Comparison of ENCODE assay signal across 10 mouse cellular contexts in genomic region chr3:96602704-96603084, GRCm38 (mm10). TPM values are rescaled to one million over a fixed set of nuclear protein-coding genes. Genes with fewer than 3 reads are reported as not detected.
DNase-seq lines count a peak whose midpoint lies in the region; ATAC-seq and TF ChIP-seq lines count a peak whose summit lies in the region.
"Had no signal": no experiment of that assay in that cellular context is flagged by ENCODE, and none has a peak within 500 bp of the region (broad histone marks: within the 10 kb centered on the region; RNA-seq: fewer than 3 reads in every experiment).

No protein-coding gene starts in this region.

- DNase-seq in heart, postnatal 4 days: no peak
- peak; percentile 44 for DNase-seq in brain, embryonic 14.5 days (ENCODE audit: low read depth)
- DNase-seq in midbrain, embryonic 11.5 days (ENCODE audit: low spot score, missing footprints): peak; percentile 86
- no peak for DNase-seq in frontal cortex, postnatal 14 days (ENCODE audit: low spot score in 2 of 2)
- DNase-seq in adrenal gland, postnatal 14 days: no peak

- 54% methylated on average over 5 of the region's 5 CpGs for WGBS in heart, embryonic 12.5 days
- WGBS in hindbrain, embryonic 13.5 days: 29% methylated on average over 5 of the region's 5 CpGs
- 29% methylated on average over 5 of the region's 5 CpGs for WGBS in midbrain, embryonic 11.5 days

- 0 out of 2 replicates have a peak, but pooled peaks cover 5% of the 10 kb centered on the region for H3K27me3 ChIP-seq in heart, embryonic 12.5 days (replicated peaks)
- no peaks in the 10 kb centered on the region for H3K27me3 ChIP-seq in hindbrain, embryonic 13.5 days
- H3K27me3 ChIP-seq in midbrain, embryonic 11.5 days (ENCODE audit: control insufficient read depth, insufficient read depth, low read length): peaks cover 4% of the 10 kb centered on the region; the same call in 1 of the 2 replicates

- no peaks in the 10 kb centered on the region for H3K9me3 ChIP-seq in heart, embryonic 12.5 days (replicated peaks)
- no peaks in the 10 kb centered on the region for H3K9me3 ChIP-seq in hindbrain, embryonic 13.5 days
- no peaks in the 10 kb centered on the region for H3K9me3 ChIP-seq in midbrain, embryonic 11.5 days (ENCODE audit: control insufficient read depth, low read length)

- no peak for TF ChIP-seq CTCF in brain, embryonic 14.5 days (IDR thresholded peaks at IDR 0.05; ENCODE audit: borderline replicate concordance, extremely low read depth, insufficient read depth, insufficient read length)

- no peak for ATAC-seq in heart, embryonic 12.5 days (ENCODE audit: insufficient number of reproducible peaks, low FRiP score)
- ATAC-seq in hindbrain, embryonic 13.5 days (ENCODE audit: low FRiP score): no peak
- no peak for ATAC-seq in midbrain, embryonic 11.5 days (ENCODE audit: low FRiP score)
- no peak for ATAC-seq in monocyte, adult 5-6 weeks (replicated peaks; ENCODE audit: insufficient number of reproducible peaks, low FRiP score, low TSS enrichment, poor library complexity, severe bottlenecking)

- H3K4me2 ChIP-seq in heart, embryonic 12.5 days: peak overlapping the region; percentile 81
- H3K4me2 ChIP-seq in hindbrain, embryonic 13.5 days: peak overlapping the region; percentile 83
- H3K4me2 ChIP-seq in midbrain, embryonic 11.5 days: peak overlapping the region; percentile 71

- peak overlapping the region; percentile 95 for H3K9ac ChIP-seq in heart, embryonic 12.5 days
- H3K9ac ChIP-seq in hindbrain, embryonic 13.5 days: peak overlapping the region; percentile 94
- H3K9ac ChIP-seq in midbrain, embryonic 11.5 days (ENCODE audit: low read length): peak overlapping the region; percentile 88

- peaks cover 12% of the 10 kb centered on the region; the same call in 1 of the 2 replicates for H3K36me3 ChIP-seq in heart, embryonic 12.5 days
- peaks cover 3% of the 10 kb centered on the region; the same call in 1 of the 2 replicates for H3K36me3 ChIP-seq in hindbrain, embryonic 13.5 days
- no peaks in the 10 kb centered on the region for H3K36me3 ChIP-seq in midbrain, embryonic 11.5 days (ENCODE audit: control insufficient read depth, insufficient read depth, low read length)

- no peak for TF ChIP-seq POLR2A in brain, embryonic 14.5 days (IDR thresholded peaks at IDR 0.05; ENCODE audit: borderline replicate concordance, extremely low read depth, insufficient read depth, insufficient read length, poor library complexity, severe bottlenecking)

- H3K27ac ChIP-seq in heart, embryonic 12.5 days (ENCODE audit: poor library complexity, severe bottlenecking): peak overlapping the region; percentile 98
- peak overlapping the region; percentile 96 for H3K27ac ChIP-seq in hindbrain, embryonic 13.5 days
- H3K27ac ChIP-seq in midbrain, embryonic 11.5 days (ENCODE audit: low read depth, low read length): peak overlapping the region; percentile 30

- peaks cover 39% of the 10 kb centered on the region for H3K4me1 ChIP-seq in heart, embryonic 12.5 days (replicated peaks)
- H3K4me1 ChIP-seq in hindbrain, embryonic 13.5 days (replicated peaks): peaks cover 78% of the 10 kb centered on the region
- peaks cover 32% of the 10 kb centered on the region for H3K4me1 ChIP-seq in midbrain, embryonic 11.5 days (ENCODE audit: control insufficient read depth, insufficient read depth, low read length)

- H3K4me3 ChIP-seq in heart, embryonic 12.5 days: peak overlapping the region; percentile 88
- H3K4me3 ChIP-seq in hindbrain, embryonic 13.5 days: peak overlapping the region; percentile 84
- peak overlapping the region; percentile 90 for H3K4me3 ChIP-seq in midbrain, embryonic 11.5 days (ENCODE audit: low read depth, low read length)

RNA-seq across cellular contexts. Expression of gene Lix1l, which starts 1.7 kb away (rescaled TPM):
- 5.1 and 5.2 TPM in 2 replicates for polyA plus RNA-seq in heart, embryonic 12.5 days (2016; fragmentation: Nextera tagmentation; extraction: Ambion mirVana)
- total RNA-seq in heart, postnatal 4 days (2021): 10 to 100 TPM; 53.1 to 56.6 TPM
- 86.8 and 88.9 TPM in 2 replicates for polyA plus RNA-seq in brain, embryonic 14.5 days (2012; rRNA removed)
- polyA plus RNA-seq in hindbrain, embryonic 13.5 days (2015; fragmentation: Nextera tagmentation; extraction: Ambion mirVana): 6.8 and 7.3 TPM in 2 replicates
- 6.4 TPM in 2 replicates for polyA plus RNA-seq in midbrain, embryonic 11.5 days (2014; fragmentation: Nextera tagmentation; extraction: Ambion mirVana)
- total RNA-seq in monocyte, adult 5-6 weeks (2017): 0.68 to 0.95 TPM in 2 of 3 replicates, not detected in the other
- 29.1 and 29.6 TPM in 2 replicates for total RNA-seq in adrenal gland, postnatal 14 days (2021)

RNA-seq across cellular contexts. Expression of gene Ankrd34a, which starts 6.3 kb away (rescaled TPM):
- polyA plus RNA-seq in heart, embryonic 12.5 days (2016; fragmentation: Nextera tagmentation; extraction: Ambion mirVana): 9.2 and 9.5 TPM in 2 replicates
- total RNA-seq in heart, postnatal 4 days (2021): 1 to 10 TPM; 1.8 to 3.1 TPM
- polyA plus RNA-seq in brain, embryonic 14.5 days (2012; rRNA removed): 9.5 and 12.4 TPM in 2 replicates
- polyA plus RNA-seq in hindbrain, embryonic 13.5 days (2015; fragmentation: Nextera tagmentation; extraction: Ambion mirVana): 9.7 and 10.5 TPM in 2 replicates
- 1.5 and 2.0 TPM in 2 replicates for polyA plus RNA-seq in midbrain, embryonic 11.5 days (2014; fragmentation: Nextera tagmentation; extraction: Ambion mirVana)
- not detected in 3 replicates for total RNA-seq in monocyte, adult 5-6 weeks (2017)
- total RNA-seq in adrenal gland, postnatal 14 days (2021): 0.49 and 0.70 TPM in 2 replicates

RNA-seq across cellular contexts. Expression of gene Polr3gl, which starts 8.7 kb away (rescaled TPM):
- polyA plus RNA-seq in heart, embryonic 12.5 days (2016; fragmentation: Nextera tagmentation; extraction: Ambion mirVana): 39.2 and 39.3 TPM in 2 replicates
- total RNA-seq in heart, postnatal 4 days (2021): 10 to 100 TPM; 20.4 to 24.0 TPM
- polyA plus RNA-seq in brain, embryonic 14.5 days (2012; rRNA removed): 30.1 and 39.1 TPM in 2 replicates
- 38.3 and 39.3 TPM in 2 replicates for polyA plus RNA-seq in hindbrain, embryonic 13.5 days (2015; fragmentation: Nextera tagmentation; extraction: Ambion mirVana)
- polyA plus RNA-seq in midbrain, embryonic 11.5 days (2014; fragmentation: Nextera tagmentation; extraction: Ambion mirVana): 12.1 and 14.7 TPM in 2 replicates
- total RNA-seq in monocyte, adult 5-6 weeks (2017): 75.3 to 86.8 TPM (median 84.0 TPM) in 3 replicates
- total RNA-seq in adrenal gland, postnatal 14 days (2021): 35.0 and 36.1 TPM in 2 replicates

RNA-seq across cellular contexts. Expression of gene Gm16253, which starts 25.9 kb away (rescaled TPM):
- 1.6 and 2.4 TPM in 2 replicates for polyA plus RNA-seq in heart, embryonic 12.5 days (2016; fragmentation: Nextera tagmentation; extraction: Ambion mirVana)
- 1 to 10 TPM; 2.5 to 2.9 TPM for total RNA-seq in heart, postnatal 4 days (2021)
- polyA plus RNA-seq in brain, embryonic 14.5 days (2012; rRNA removed): not detected in 2 replicates
- polyA plus RNA-seq in hindbrain, embryonic 13.5 days (2015; fragmentation: Nextera tagmentation; extraction: Ambion mirVana): 1.2 and 1.6 TPM in 2 replicates
- 0.36 and 0.43 TPM in 2 replicates for polyA plus RNA-seq in midbrain, embryonic 11.5 days (2014; fragmentation: Nextera tagmentation; extraction: Ambion mirVana)
- not detected in 3 replicates for total RNA-seq in monocyte, adult 5-6 weeks (2017)
- total RNA-seq in adrenal gland, postnatal 14 days (2021): not detected in 2 replicates
- total RNA-seq: adrenal gland, adult 18-20 months; left cerebral cortex, adult 18-20 months had no signal

RNA-seq across cellular contexts. Expression of gene Rbm8a, which starts 27.0 kb away (rescaled TPM):
- polyA plus RNA-seq in heart, embryonic 12.5 days (2016; fragmentation: Nextera tagmentation; extraction: Ambion mirVana): 90.8 and 95.8 TPM in 2 replicates
- 10 to 100 TPM; 56.4 to 57.0 TPM for total RNA-seq in heart, postnatal 4 days (2021)
- 42.9 and 57.2 TPM in 2 replicates for polyA plus RNA-seq in brain, embryonic 14.5 days (2012; rRNA removed)
- polyA plus RNA-seq in hindbrain, embryonic 13.5 days (2015; fragmentation: Nextera tagmentation; extraction: Ambion mirVana): 123 and 129 TPM in 2 replicates
- 181 and 193 TPM in 2 replicates for polyA plus RNA-seq in midbrain, embryonic 11.5 days (2014; fragmentation: Nextera tagmentation; extraction: Ambion mirVana)
- 41.2 to 53.1 TPM (median 49.7 TPM) in 3 replicates for total RNA-seq in monocyte, adult 5-6 weeks (2017)
- total RNA-seq in adrenal gland, postnatal 14 days (2021): 95.0 and 98.6 TPM in 2 replicates

Comparison
In these comparisons a context has a peak if more than half of its experiments do, and no peak if none do; other contexts are left out.
1. H3K27ac ChIP-seq: peak in every context shown above with its lines; median percentile 98 in heart, embryonic 12.5 days; 96 in hindbrain, embryonic 13.5 days; 30 in midbrain, embryonic 11.5 days.
2. DNase-seq: peak in brain, embryonic 14.5 days (single experiment) and midbrain, embryonic 11.5 days (single experiment); none in heart, postnatal 4 days (single experiment), frontal cortex, postnatal 14 days (0 of 2) and adrenal gland, postnatal 14 days (single experiment).
3. RNA of gene Lix1l, which starts 1.7 kb away (polyA plus RNA-seq): 86.8 to 88.9 TPM in brain, embryonic 14.5 days; 6.8 to 7.3 TPM in hindbrain, embryonic 13.5 days, 6.4 TPM in midbrain, embryonic 11.5 days and 5.1 to 5.2 TPM in heart, embryonic 12.5 days; every median in the first group is over 10 times any median in the second.
4. Peak in every context shown above with its lines, with median percentiles within 50 percentile points of each other: H3K4me2 ChIP-seq, H3K4me3 ChIP-seq and H3K9ac ChIP-seq.